Mouse (Mus musculus) ES-Bruce4 (cell line): ENCODE results near the gene Zdhhc21. TPM values are rescaled to one million over a fixed set of nuclear protein-coding genes. Genes with fewer than 3 reads are reported as not detected.

Experiments
- H3K27ac ChIP-seq: 2 replicates; pipeline ENCODE4 v1.5.1; 2012; ENCODE audit warnings: low read length, inconsistent platforms; ENCODE audit not compliant: insufficient read depth
- H3K27me3 ChIP-seq: 2 replicates; pipeline ENCODE4 v1.6.1; 2012; ENCODE audit warnings: mild to moderate bottlenecking, low read length, inconsistent platforms; ENCODE audit not compliant: control insufficient read depth, poor library complexity, insufficient read depth, severe bottlenecking
- H3K36me3 ChIP-seq: 2 replicates; pipeline ENCODE4 v1.6.1; 2012; ENCODE audit warnings: inconsistent platforms, mild to moderate bottlenecking, low read length, moderate library complexity; ENCODE audit not compliant: control insufficient read depth, poor library complexity, insufficient read depth, severe bottlenecking
- H3K4me1 ChIP-seq: one replicate; pipeline ENCODE4 v1.8.1; 2011; ENCODE audit warnings: low read length; ENCODE audit not compliant: control insufficient read depth, insufficient read depth
- H3K4me3 ChIP-seq: 2 replicates; pipeline ENCODE4 v1.5.1; 2011; ENCODE audit warnings: low read depth, mild to moderate bottlenecking, low read length
- H3K9ac ChIP-seq: 2 replicates; pipeline ENCODE4 v1.6.1; 2012; ENCODE audit warnings: low read depth, mild to moderate bottlenecking, inconsistent platforms; ENCODE audit not compliant: poor library complexity, severe bottlenecking
- H3K9me3 ChIP-seq: replicated peaks from 2 replicates; pipeline ENCODE4 v1.6.1; 2012; ENCODE audit warnings: mild to moderate bottlenecking, low read length, inconsistent platforms; ENCODE audit not compliant: control insufficient read depth, poor library complexity, insufficient read depth, severe bottlenecking
- CTCF ChIP-seq: IDR thresholded peaks from one replicate; pipeline ENCODE4 v1.8.1; 2011; ENCODE audit warnings: low read depth, low read length
- EP300 ChIP-seq: IDR thresholded peaks from 2 replicates; pipeline ENCODE4 v1.6.1; 2011; ENCODE audit warnings: low read depth, low read length; ENCODE audit not compliant: insufficient read depth
- POLR2A ChIP-seq: IDR thresholded peaks from one replicate; pipeline ENCODE4 v1.8.1; 2011; ENCODE audit warnings: low read length; ENCODE audit not compliant: insufficient read depth
- polyA plus RNA-seq: library from polyadenylated mRNA; stranded (reverse); fragments of >200 nt; gene quantifications from 2 replicates; pipeline ENCODE4 v1.2.4, GENCODE M21; 2011; ENCODE audit warnings: low read depth; ENCODE audit not compliant: missing spikeins, insufficient read depth, insufficient read length

Zdhhc21 gene
- polyA plus RNA-seq, 1 experiment: 41.6 TPM

GRCm38 (mm10) chr4:82792906-82793580, 66.7 kb downstream of the Zdhhc21 start:
- no peak for TF ChIP-seq EP300
- no peak for TF ChIP-seq POLR2A
- no peak for TF ChIP-seq CTCF
- H3K9me3 ChIP-seq: no peaks in the 10 kb centered on the region; the same call in 1 of the 2 replicates

DNA sequence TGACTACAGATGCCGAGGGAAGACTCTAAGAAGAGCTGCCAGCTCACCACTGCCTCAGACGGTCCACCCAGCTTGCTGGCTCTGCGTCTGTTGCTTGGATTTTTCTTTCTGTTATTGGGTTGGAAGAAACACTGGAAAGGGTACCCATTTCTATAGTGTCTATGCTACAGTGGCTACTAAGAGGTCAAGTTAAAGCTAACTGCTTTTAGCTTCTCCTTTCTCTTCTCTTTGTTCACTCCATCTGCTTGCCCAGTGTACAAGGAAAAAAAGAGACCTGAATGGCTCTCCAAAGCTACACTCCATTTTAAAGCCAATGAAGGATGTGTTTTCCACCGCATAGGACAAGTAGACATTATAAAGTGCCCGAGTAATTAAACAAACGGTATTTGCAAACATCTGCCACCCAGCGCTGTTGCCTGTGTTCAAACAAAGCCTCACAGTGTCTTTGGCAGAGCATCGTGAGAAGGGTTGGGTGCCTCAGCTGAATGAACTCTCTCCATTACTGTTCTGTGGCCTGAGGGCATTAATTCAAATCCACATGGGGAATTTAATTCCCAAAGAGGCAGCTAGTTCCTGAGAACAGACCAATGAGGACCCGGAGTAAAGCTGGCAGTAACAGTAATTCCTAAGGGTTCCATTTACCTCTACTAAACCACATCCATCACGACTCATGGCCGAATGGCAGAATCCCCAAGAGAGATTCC, 94.1 kb downstream of the Zdhhc21 start:
- Histone ChIP-seq H3K27me3 (no peaks in the 10 kb centered on the region), H3K27ac (no peak overlapping the region), H3K4me1 (no peaks in the 10 kb centered on the region), H3K36me3 (no peaks in the 10 kb centered on the region), H3K9ac (no peak overlapping the region), H3K9me3 (no peaks in the 10 kb centered on the region), H3K4me3 (no peak overlapping the region)
- TF ChIP-seq EP300 (no peak), CTCF (no peak), POLR2A (no peak)

More at GRCm38 (mm10) chr4:82792906-82793580, 66.7 kb downstream of the Zdhhc21 start:
- H3K4me3 ChIP-seq: no peak overlapping the region
- no peaks in the 10 kb centered on the region for H3K36me3 ChIP-seq
- H3K27ac ChIP-seq: no peak overlapping the region
- H3K9ac ChIP-seq: no peak overlapping the region
- H3K4me1 ChIP-seq: no peaks in the 10 kb centered on the region
- H3K27me3 ChIP-seq: no peaks in the 10 kb centered on the region

DNA sequence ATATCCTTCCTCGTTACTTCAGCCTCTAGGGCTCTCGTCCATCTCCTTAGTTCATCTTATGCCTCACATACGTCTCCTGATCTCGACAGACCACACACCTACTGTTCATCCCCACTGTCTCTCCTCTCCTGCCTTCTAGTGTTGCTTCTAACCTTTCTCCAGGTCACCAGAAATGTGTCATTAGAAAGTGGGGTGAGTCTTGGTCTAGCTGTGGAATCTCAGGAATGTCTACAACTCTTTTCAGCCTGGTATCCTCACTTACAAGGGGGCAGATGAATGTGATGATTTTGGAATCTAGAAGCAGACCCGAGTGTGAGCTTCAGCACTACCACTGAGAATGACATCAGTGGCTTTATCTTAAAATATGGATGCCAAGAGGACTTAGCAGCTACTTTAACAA, 96.2 kb downstream of the Zdhhc21 start:
- TF ChIP-seq POLR2A (no peak), EP300 (no peak), CTCF (no peak)
- no peaks in the 10 kb centered on the region for H3K4me1 ChIP-seq
- H3K9ac ChIP-seq: no peak overlapping the region
- no peak overlapping the region for H3K27ac ChIP-seq
- no peaks in the 10 kb centered on the region for H3K9me3 ChIP-seq
- no peaks in the 10 kb centered on the region for H3K36me3 ChIP-seq
- no peak overlapping the region for H3K4me3 ChIP-seq
- H3K27me3 ChIP-seq: no peaks in the 10 kb centered on the region

DNA sequence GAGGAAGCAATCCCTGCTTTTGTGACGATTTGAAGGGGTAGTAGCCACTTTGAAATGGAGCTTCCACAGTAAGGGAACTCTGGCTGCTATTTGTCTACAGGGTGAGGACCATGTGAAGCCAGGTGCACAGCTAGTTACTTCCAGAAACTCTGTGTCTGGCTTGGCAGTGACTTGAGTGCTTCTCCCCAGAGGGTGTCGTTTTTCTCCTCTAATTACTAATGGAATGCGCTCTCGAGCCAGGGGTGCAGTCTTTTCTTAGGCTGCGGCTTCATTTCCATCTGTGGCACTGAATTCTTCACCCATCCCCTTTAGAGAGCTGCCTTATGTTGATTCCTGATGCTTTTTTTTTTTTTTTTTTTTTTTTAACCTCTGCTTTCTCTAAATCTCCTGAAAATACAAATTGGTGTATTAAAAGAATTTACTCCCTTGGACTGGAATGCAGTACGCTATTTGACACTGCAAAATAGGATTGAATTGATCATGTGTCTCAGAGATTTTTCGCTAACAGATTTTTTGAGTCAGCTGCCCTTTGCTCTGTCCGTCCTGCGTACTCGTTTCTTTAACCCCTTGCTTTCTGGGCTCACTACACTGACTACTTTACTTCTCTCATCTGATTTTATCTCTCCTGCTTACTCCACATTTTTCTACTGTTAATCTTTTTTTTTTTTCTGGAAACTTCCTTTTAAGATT, 97.2 kb downstream of the Zdhhc21 start:
- Histone ChIP-seq H3K4me1 (no peaks in the 10 kb centered on the region), H3K27ac (no peak overlapping the region), H3K36me3 (no peaks in the 10 kb centered on the region), H3K9ac (no peak overlapping the region), H3K9me3 (no peaks in the 10 kb centered on the region), H3K27me3 (no peaks in the 10 kb centered on the region), H3K4me3 (no peak overlapping the region)
- TF ChIP-seq CTCF (no peak), POLR2A (no peak), EP300 (no peak)

DNA sequence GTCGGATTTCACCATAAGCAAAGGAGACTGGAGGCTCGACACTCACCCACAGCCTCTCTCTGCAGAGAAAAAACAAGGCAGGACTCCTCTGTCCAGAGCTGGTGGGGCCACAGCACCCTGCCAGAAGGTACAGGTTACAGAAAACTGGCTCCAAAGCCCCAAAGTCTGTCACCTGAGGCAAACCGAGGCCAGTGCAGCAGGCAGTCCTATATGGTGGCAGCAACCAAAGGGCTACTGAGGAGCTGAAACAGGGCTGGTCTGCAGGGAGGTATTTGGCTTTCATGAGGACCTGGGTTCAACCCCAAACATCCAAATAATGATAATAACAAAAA, 103.5 kb downstream of the Zdhhc21 start:
- H3K27ac ChIP-seq: no peak overlapping the region
- H3K27me3 ChIP-seq: no peaks in the 10 kb centered on the region
- no peaks in the 10 kb centered on the region for H3K36me3 ChIP-seq
- H3K9me3 ChIP-seq: no peaks in the 10 kb centered on the region
- no peak overlapping the region for H3K4me3 ChIP-seq
- no peaks in the 10 kb centered on the region for H3K4me1 ChIP-seq
- no peak for TF ChIP-seq EP300
- TF ChIP-seq CTCF: no peak
- TF ChIP-seq POLR2A: no peak
- H3K9ac ChIP-seq: no peak overlapping the region
